Mouse (Mus musculus) ES-E14 (cell line): ENCODE measurements around the gene Gm16485. TPM values are rescaled to one million over a fixed set of nuclear protein-coding genes. Genes with fewer than 3 reads are reported as not detected.

Experiments used
- DNase-seq: peaks from one replicate; pipeline ENCODE4 v3.0.0-alpha.2; 2013; ENCODE audit warnings: low read depth, low spot score
- H3K27ac ChIP-seq: 2 replicates; pipeline ENCODE4 v1.5.1; 2012; ENCODE audit warnings: low read depth, mild to moderate bottlenecking, low read length, moderate library complexity, mixed read lengths; ENCODE audit not compliant: poor library complexity, insufficient read depth, severe bottlenecking
- H3K36me3 ChIP-seq: 2 replicates; pipeline ENCODE4 v1.6.1; 2012; ENCODE audit warnings: mild to moderate bottlenecking, low read length, moderate library complexity, mixed read lengths; ENCODE audit not compliant: control insufficient read depth, poor library complexity, insufficient read depth, severe bottlenecking
- H3K4me1 ChIP-seq, 2 experiments: fragments of 150-350 bp in 1 of 2; sonication (generic) in 1 of 2; 2 replicates each; pipeline ENCODE4 v1.6.1; 2012; ENCODE audit warnings: low read length in 2 of 2, mild to moderate bottlenecking in 1 of 2, mixed read lengths in 1 of 2; ENCODE audit not compliant: control insufficient read depth in 2 of 2, insufficient read depth in 2 of 2, poor library complexity in 1 of 2
- H3K4me3 ChIP-seq, 2 experiments: fragments of 150-350 bp in 1 of 2; sonication (generic) in 1 of 2; 2 replicates each; pipeline ENCODE4 v1.5.1; 2012; ENCODE audit warnings: low read length in 2 of 2, low read depth in 1 of 2, mild to moderate bottlenecking in 1 of 2, mixed read lengths in 1 of 2; ENCODE audit not compliant: insufficient read depth in 1 of 2, poor library complexity in 1 of 2, severe bottlenecking in 1 of 2
- H3K9ac ChIP-seq: 2 replicates; pipeline ENCODE4 v1.6.1; 2012; ENCODE audit warnings: low read depth, mild to moderate bottlenecking, low read length, mixed read lengths; ENCODE audit not compliant: poor library complexity, insufficient read depth, severe bottlenecking
- H3K9me3 ChIP-seq: fragments of 150-350 bp; sonication (generic); 2 replicates; pipeline ENCODE4 v1.6.1; 2012; ENCODE audit warnings: low read depth, mild to moderate bottlenecking, low read length; ENCODE audit not compliant: control insufficient read depth, insufficient read depth
- CHD2 ChIP-seq: IDR thresholded peaks from 2 replicates; pipeline ENCODE4 v1.6.1; 2014; ENCODE audit warnings: mild to moderate bottlenecking, low read depth, low read length, inconsistent platforms
- HCFC1 ChIP-seq: IDR thresholded peaks from 2 replicates; pipeline ENCODE4 v1.6.1; 2012; ENCODE audit warnings: low read length, inconsistent platforms, borderline replicate concordance; ENCODE audit not compliant: insufficient read depth
- ZNF384 ChIP-seq: IDR thresholded peaks from 2 replicates; pipeline ENCODE4 v1.6.1; 2012; ENCODE audit warnings: low read depth, low read length, inconsistent platforms
- in situ Hi-C, 2 experiments: fragments of 600-800 bp; cut with MboI; formaldehyde crosslinking; loops; one replicate each; pipeline ENCODE4 v1.15.1; 2025; ENCODE audit warnings: low sequenced_read_pairs in 2 of 2, inconsistent platforms in 1 of 2; ENCODE audit not compliant: unreplicated experiment in 2 of 2
- total RNA-seq: library from RNA; depleted of rRNA; stranded (reverse); fragments of 300-350 nt; gene quantifications from 2 replicates; pipeline ENCODE4 v1.2.3, GENCODE M21; 2012; rRNA removed

Gm16485 gene
- total RNA-seq, 1 experiment: not detected

GRCm38 (mm10) chr9:9015108-9015507, 43.5 kb downstream of the Gm16485 start:
- in situ Hi-C loops: no loop called here
- H3K9me3 ChIP-seq: no peaks in the 10 kb centered on the region
- H3K36me3 ChIP-seq: no peaks in the 10 kb centered on the region
- H3K27ac ChIP-seq: no peak overlapping the region
- no peaks in the 10 kb centered on the region for H3K4me1 ChIP-seq
- no peak overlapping the region for H3K4me3 ChIP-seq
- DNase-seq: no peak
- no peak overlapping the region for H3K9ac ChIP-seq
- TF ChIP-seq ZNF384 (no peak), CHD2 (no peak), HCFC1 (no peak)

Other genes with a start within 250 kb of the Gm16485 start
- 0.27 and 0.48 TPM in 2 replicates for gene Pgr, start 72.0 kb upstream of the Gm16485 start, total RNA-seq